Mouse (Mus musculus) heart, postnatal 0 days (tissue): ENCODE measurements around the gene Gm10024. TPM values are rescaled to one million over a fixed set of nuclear protein-coding genes. Genes with fewer than 3 reads are reported as not detected.
"Not testable (repeated sequence)": the region's sequence is repeated elsewhere in the genome, so short reads cannot be mapped to it uniquely, and the experiment has no call there.

Source experiments
- ATAC-seq: fragments of 200-750 bp; cut with Nextera tagmentation; 2 replicates; pipeline ENCODE4 v1.8.0; 2017; ENCODE audit warnings: low read depth, moderate number of reproducible peaks, moderate library complexity; ENCODE audit not compliant: insufficient read depth
- DNase-seq: peaks from one replicate; pipeline ENCODE4 v3.0.0-alpha.2; 2016; ENCODE audit warnings: low spot score
- H3K27ac ChIP-seq: fragments of 300-500 bp; sonication (generic); 2 replicates; pipeline ENCODE4 v1.5.1; 2014; ENCODE audit warnings: low read depth, mild to moderate bottlenecking
- H3K27me3 ChIP-seq: fragments of 300-500 bp; sonication (generic); 2 replicates; pipeline ENCODE4 v1.6.1; 2014; ENCODE audit warnings: low read length, mixed read lengths; ENCODE audit not compliant: control insufficient read depth, insufficient read depth
- H3K36me3 ChIP-seq: fragments of 300-500 bp; sonication (generic); replicated peaks from 2 replicates; pipeline ENCODE4 v1.6.1; 2014; ENCODE audit warnings: low read length, mixed read lengths; ENCODE audit not compliant: control insufficient read depth, insufficient read depth
- H3K4me1 ChIP-seq: fragments of 300-500 bp; sonication (generic); 2 replicates; pipeline ENCODE4 v1.6.1; 2014; ENCODE audit warnings: antibody characterized with exemption; ENCODE audit not compliant: control insufficient read depth, insufficient read depth
- H3K4me2 ChIP-seq: fragments of 300-500 bp; sonication (generic); 2 replicates; pipeline ENCODE4 v1.6.1; 2014; ENCODE audit warnings: low read depth, mild to moderate bottlenecking, low read length, moderate library complexity
- H3K4me3 ChIP-seq: fragments of 300-500 bp; sonication (generic); 2 replicates; pipeline ENCODE4 v1.5.1; 2014; ENCODE audit warnings: low read depth, low read length
- H3K9ac ChIP-seq: fragments of 300-500 bp; sonication (generic); replicated peaks from 2 replicates; pipeline ENCODE4 v1.6.1; 2014; ENCODE audit warnings: low read depth, low read length, mixed read lengths
- H3K9me3 ChIP-seq: fragments of 300-500 bp; sonication (generic); replicated peaks from 2 replicates; pipeline ENCODE4 v1.6.1; 2016; ENCODE audit warnings: low read length; ENCODE audit not compliant: control insufficient read depth
- CTCF ChIP-seq: IDR thresholded peaks from 2 replicates; pipeline ENCODE4 v1.5.1; 2016; ENCODE audit warnings: antibody characterized with exemption, control low read depth, low read depth
- EP300 ChIP-seq: IDR thresholded peaks from 2 replicates; pipeline ENCODE4 v1.6.1; 2016; ENCODE audit warnings: antibody characterized with exemption, low read depth
- WGBS: fragments of 180-500 bp; shearing (Covaris S2); extraction: QIAGEN DNeasy Blood & Tissue Kit; methylation state at CpG from one replicate; pipeline ENCODE4 v1.1.7; 2014; 5-methylcytosine and 5-hydroxymethylcytosine counted together
- polyA plus RNA-seq: library from polyadenylated mRNA; unstranded; fragments of >200 nt; fragmentation: Nextera tagmentation; extraction: Ambion mirVana; gene quantifications from 2 replicates; pipeline ENCODE4 v1.2.1, GENCODE M21; 2015
- total RNA-seq: library from RNA; depleted of rRNA; stranded (reverse); fragments of >200 nt; gene quantifications from 2 replicates; pipeline ENCODE4 v1.2.3, GENCODE M21; 2014; ENCODE audit warnings: low replicate concordance

Gm10024 gene
- total and polyA plus RNA-seq, 2 experiments from 2014 or later = not detected

DNA sequence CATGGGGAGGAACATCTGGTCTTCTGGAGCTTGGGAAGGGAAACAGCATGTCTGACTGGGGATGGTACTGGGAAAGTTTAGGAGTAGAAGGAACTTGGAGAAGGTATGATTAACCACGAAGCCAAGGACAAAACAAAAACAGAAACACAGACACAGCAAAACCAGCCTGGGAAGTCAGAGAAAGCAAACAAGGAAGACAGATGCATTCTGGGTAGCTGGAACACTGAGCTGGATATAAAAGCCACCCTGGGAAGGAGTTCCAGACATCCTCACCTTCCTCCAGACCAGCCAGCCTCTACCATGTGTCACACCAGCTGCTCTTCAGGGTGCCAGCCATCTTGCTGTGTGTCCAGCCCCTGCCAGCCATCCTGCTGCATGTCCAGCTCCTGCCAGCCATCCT lies 4.2 kb downstream of the Gm10024 start, which contains the start of gene Gm10142:
Gm10142 (plus strand) TSS at position 301 of the 400 bp plus-strand sequence.
- no peak within 1 kb of the TSS for H3K4me3 ChIP-seq
- no peak within 1 kb of the TSS for H3K27ac ChIP-seq
- no peak within 1 kb of the TSS for H3K9ac ChIP-seq
- TF ChIP-seq EP300 (no peak), CTCF (no peak)
- H3K36me3 ChIP-seq = no peaks in the 10 kb centered on the region
- H3K9me3 ChIP-seq = 0 out of 2 replicates have a peak, but pooled peaks cover 5% of the 10 kb centered on the region
- no peak within 1 kb of the TSS for H3K4me2 ChIP-seq
- no peak for ATAC-seq
- no peaks in the 10 kb centered on the region for H3K4me1 ChIP-seq
- H3K27me3 ChIP-seq = no peaks in the 10 kb centered on the region
- no peak for DNase-seq
- WGBS = 70% methylated on average over 1 of the region's 1 CpGs

DNA sequence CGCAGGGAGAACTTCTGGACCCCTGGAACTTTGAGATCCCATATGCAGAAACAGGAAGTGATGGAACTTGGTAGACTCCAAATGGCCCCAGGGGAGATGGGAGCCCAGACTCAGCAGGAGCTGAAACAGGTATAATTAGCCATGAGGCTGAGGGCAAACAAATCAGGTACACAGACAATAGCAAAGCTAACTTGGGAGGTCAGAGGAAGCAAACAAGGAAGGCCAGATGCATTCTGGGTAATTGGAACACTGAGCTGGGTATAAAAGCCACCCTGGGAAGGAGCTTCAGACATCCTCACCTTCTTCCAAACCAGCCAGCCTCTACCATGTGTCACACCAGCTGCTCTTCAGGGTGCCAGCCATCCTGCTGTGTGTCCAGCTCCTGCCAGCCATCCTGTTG lies 9.0 kb downstream of the Gm10024 start, which contains the start of gene Krtap12-1:
Krtap12-1 (plus strand) TSS at position 301 of the 400 bp plus-strand sequence.
- 72% methylated on average over 1 of the region's 1 CpGs for WGBS
- not testable (repeated sequence) for H3K27ac ChIP-seq, H3K9me3 ChIP-seq, H3K4me3 ChIP-seq, H3K27me3 ChIP-seq, H3K4me1 ChIP-seq, DNase-seq, H3K4me2 ChIP-seq, H3K36me3 ChIP-seq, H3K9ac ChIP-seq, ATAC-seq

DNA sequence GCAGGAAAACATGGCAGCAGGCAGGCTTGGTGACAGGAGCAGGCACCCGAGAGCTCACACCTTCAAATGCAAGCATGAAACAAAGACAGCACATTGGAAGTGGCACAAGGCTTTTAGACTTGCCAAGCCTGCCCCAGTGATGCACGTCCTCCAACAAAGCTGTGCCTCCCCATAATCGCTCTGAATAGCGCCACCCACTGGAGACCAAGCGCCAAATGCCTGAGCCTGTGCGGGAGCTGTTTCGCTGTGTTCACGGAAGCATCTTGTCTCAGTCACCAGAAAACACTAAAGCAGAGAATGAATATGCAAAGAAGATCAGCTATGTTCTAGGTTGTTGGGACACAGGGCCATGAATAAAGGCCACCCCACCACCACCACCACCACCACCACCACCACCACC lies 13.6 kb downstream of the Gm10024 start:
- TF ChIP-seq EP300 = no peak
- no peak for TF ChIP-seq CTCF
- Histone ChIP-seq H3K4me3 (no peak overlapping the region), H3K27ac (no peak overlapping the region), H3K36me3 (no peaks in the 10 kb centered on the region), H3K27me3 (no peaks in the 10 kb centered on the region), H3K4me2 (no peak overlapping the region), H3K4me1 (no peaks in the 10 kb centered on the region), H3K9me3 (no peaks in the 10 kb centered on the region), H3K9ac (no peak overlapping the region)
- DNase-seq = no peak
- no peak for ATAC-seq
- 65% methylated on average over 8 of the region's 8 CpGs for WGBS

DNA sequence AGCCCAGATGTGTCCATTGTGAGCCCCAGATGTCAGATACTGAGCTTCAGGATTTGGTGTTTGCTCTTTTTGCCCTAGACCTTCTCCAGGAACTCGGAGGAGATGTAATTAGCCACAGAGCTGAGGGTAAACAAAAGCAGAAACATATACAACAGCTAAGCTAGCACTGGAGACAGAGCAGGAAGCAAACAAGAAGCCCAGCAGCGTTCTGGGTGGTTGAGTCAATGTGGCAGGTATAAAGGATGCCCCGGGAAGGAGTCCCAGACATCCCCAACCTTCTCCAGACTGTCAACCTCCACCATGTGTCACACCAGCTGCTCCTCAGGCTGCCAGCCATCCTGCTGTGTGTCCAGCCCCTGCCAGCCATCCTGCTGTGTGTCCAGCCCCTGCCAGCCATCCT lies 14.9 kb downstream of the Gm10024 start, which contains the start of gene Gm10100:
Gm10100 (plus strand) TSS at position 301 of the 400 bp plus-strand sequence.
- Histone ChIP-seq H3K36me3 (no peaks in the 10 kb centered on the region), H3K9ac (no peak within 1 kb of the TSS), H3K9me3 (no peaks in the 10 kb centered on the region), H3K27ac (no peak within 1 kb of the TSS), H3K4me2 (no peak within 1 kb of the TSS), H3K4me3 (no peak within 1 kb of the TSS), H3K27me3 (no peaks in the 10 kb centered on the region), H3K4me1 (no peaks in the 10 kb centered on the region)
- TF ChIP-seq CTCF (no peak), EP300 (no peak)
- ATAC-seq = no peak
- 30% methylated on average over 3 of the region's 3 CpGs for WGBS
- DNase-seq = no peak

DNA sequence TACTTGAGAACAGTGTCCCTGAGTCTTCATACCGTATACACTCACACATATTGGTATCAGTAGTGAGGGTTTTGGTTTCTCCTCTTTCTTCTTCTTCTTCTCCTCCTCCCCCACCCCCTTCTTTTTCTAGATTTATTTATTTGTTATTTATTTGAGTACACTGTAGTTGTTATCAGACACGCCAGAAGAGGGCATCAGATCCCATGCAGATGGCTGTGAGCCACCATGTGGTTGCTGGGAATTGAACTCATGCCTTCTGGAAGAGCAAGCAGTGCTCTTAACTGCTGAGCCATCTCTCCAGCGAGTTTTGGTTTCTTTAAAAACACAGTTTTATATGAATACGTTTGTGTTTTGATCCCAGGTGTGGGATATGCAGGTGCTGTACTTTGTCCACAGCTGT lies 17.0 kb downstream of the Gm10024 start:
- no peak for DNase-seq
- TF ChIP-seq CTCF = no peak
- TF ChIP-seq EP300 = no peak
- no peak overlapping the region for H3K4me3 ChIP-seq
- H3K27ac ChIP-seq = no peak overlapping the region
- H3K4me2 ChIP-seq = no peak overlapping the region
- no peaks in the 10 kb centered on the region for H3K9me3 ChIP-seq
- no peaks in the 10 kb centered on the region for H3K36me3 ChIP-seq
- no peak overlapping the region for H3K9ac ChIP-seq
- H3K27me3 ChIP-seq = no peaks in the 10 kb centered on the region
- no peak for ATAC-seq
- whole genome bisulfite sequencing = 59% methylated on average over 4 of the region's 4 CpGs
- no peaks in the 10 kb centered on the region for H3K4me1 ChIP-seq

DNA sequence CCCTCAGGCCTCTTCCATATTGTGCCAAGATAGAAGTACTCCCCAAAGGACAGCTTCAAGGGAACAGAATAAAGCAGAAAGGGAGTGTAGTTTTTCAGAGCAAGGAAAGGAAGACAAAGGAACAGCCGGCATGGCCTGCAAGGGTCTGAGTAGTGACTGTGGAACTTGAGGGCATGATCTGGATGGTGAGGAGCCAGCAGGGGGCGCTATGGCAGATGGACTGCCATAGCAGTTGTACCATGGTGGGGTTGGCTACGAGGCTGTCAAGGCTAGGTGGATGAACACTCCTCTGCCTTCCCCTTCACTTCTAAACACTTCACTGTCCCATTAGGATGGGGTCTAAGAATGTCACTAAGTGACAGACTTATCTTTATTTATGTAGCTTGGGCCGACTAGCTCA lies 18.0 kb downstream of the Gm10024 start:
- H3K27ac ChIP-seq = no peak overlapping the region
- no peaks in the 10 kb centered on the region for H3K36me3 ChIP-seq
- H3K4me1 ChIP-seq = no peaks in the 10 kb centered on the region
- H3K9me3 ChIP-seq = no peaks in the 10 kb centered on the region
- no peak overlapping the region for H3K4me3 ChIP-seq
- no peak for TF ChIP-seq EP300
- TF ChIP-seq CTCF = no peak; the same call in 1 of the 2 replicates
- ATAC-seq = no peak
- no peak overlapping the region for H3K4me2 ChIP-seq
- 49% methylated on average over 4 of the region's 4 CpGs for WGBS
- DNase-seq = no peak
- no peak overlapping the region for H3K9ac ChIP-seq
- no peaks in the 10 kb centered on the region for H3K27me3 ChIP-seq
